In the genomic region with DNA sequence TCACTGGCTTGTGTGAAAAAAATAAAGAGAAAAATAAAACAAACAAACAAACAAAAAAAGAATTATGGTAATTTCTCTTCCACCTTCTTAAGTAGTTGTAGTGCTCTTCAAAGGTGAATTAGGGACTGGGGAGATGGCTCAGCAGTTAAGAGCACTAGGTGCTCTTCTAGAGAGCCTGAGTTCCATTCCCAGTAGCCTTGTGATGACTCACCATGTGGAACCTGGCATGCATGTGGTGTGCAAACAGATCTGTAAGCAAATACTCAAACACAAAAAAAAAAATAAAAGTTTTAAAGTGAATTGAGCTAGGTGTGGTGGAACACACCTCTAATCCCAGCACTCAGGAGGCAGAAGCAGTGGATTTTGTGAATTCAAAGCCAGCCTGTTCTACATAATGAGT, we compare ENCODE assay signal across 17 mouse cellular contexts.
"Had no signal": no experiment of that assay in that cellular context is flagged by ENCODE, and none has a peak within 500 bp of the region (broad histone marks: within the 10 kb centered on the region; RNA-seq: fewer than 3 reads in every experiment).

No protein-coding gene starts in this region.

- H3K9me3 ChIP-seq: liver, embryonic 15.5 days; lung, embryonic 15.5 days; midbrain, embryonic 12.5 days; neural tube, embryonic 13.5 days had no signal

- ATAC-seq: inflammation-experienced regulatory T-cells, adult 6 months; intestine, postnatal 0 days; midbrain, embryonic 16.5 days had no signal

- H3K4me1 ChIP-seq: liver, embryonic 15.5 days; lung, embryonic 15.5 days; midbrain, embryonic 12.5 days; neural tube, embryonic 13.5 days had no signal

- H3K9ac ChIP-seq: liver, embryonic 15.5 days; lung, embryonic 15.5 days; midbrain, embryonic 12.5 days; neural tube, embryonic 13.5 days had no signal

- H3K27ac ChIP-seq: kidney, postnatal 0 days; layer of hippocampus, adult 2 months; liver, embryonic 15.5 days; lung, embryonic 15.5 days; midbrain, embryonic 12.5 days; neural tube, embryonic 13.5 days had no signal

- DNase-seq: kidney, adult 9 months; kidney, postnatal 36 days; left cerebral cortex, postnatal 4 days; right cerebral cortex, adult 18-20 months; right cerebral cortex, postnatal 25 days; thymus, adult 2 months; thymus, postnatal 25 days had no signal

- H3K4me2 ChIP-seq: liver, embryonic 11.5 days; liver, embryonic 15.5 days; lung, embryonic 15.5 days; midbrain, embryonic 12.5 days; neural tube, embryonic 13.5 days had no signal

- H3K4me3 ChIP-seq: layer of hippocampus, adult 2 months; liver, embryonic 15.5 days; lung, embryonic 15.5 days; midbrain, embryonic 12.5 days; neural tube, embryonic 13.5 days had no signal

- H3K27me3 ChIP-seq: liver, embryonic 15.5 days; lung, embryonic 15.5 days; midbrain, embryonic 12.5 days; neural tube, embryonic 13.5 days had no signal
